Mouse (Mus musculus) thymus, adult 2 months (tissue): ENCODE results near the gene Timm44.

ENCODE experiments used
- CTCF ChIP-seq: fragments of 200-500 bp; IDR thresholded peaks from 2 replicates; pipeline ENCODE4 v1.5.1; 2012; ENCODE audit warnings: mild to moderate bottlenecking, control low read depth, low read length, moderate library complexity, borderline replicate concordance; ENCODE audit not compliant: control insufficient read depth, poor library complexity, insufficient read depth; ENCODE audit errors: extremely low read depth
- POLR2A ChIP-seq: fragments of 200-500 bp; IDR thresholded peaks from 2 replicates; pipeline ENCODE4 v1.6.1; 2012; ENCODE audit warnings: mild to moderate bottlenecking, low read length, control low read depth, moderate library complexity; ENCODE audit not compliant: control insufficient read depth, poor library complexity, insufficient read depth; ENCODE audit errors: extremely low read depth

DNA sequence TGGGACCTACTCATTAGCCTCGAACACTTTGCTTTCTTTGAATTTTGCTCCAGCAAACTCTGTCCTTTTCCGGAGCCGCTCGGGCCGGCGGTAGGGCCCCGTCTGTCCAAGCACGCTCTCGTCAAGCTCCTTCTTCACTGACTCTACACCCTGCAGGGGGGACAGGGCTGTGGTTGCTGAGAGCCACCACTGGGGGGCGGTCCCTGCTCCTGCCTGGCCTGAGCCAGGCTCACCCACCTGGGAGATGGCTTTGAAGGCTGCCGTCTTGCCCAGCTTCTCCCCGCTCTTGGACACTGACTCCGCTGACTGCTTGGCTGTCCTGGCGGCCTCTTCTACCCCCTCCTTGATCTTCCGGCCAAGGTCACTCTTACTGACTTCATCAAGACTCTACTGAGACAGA, 8.1 kb downstream of the Timm44 start:
- TF ChIP-seq CTCF (peak; percentile 67; the same call in 1 of the 2 replicates), POLR2A (no peak)
